Comparison of ENCODE assay signal across 9 mouse cellular contexts in the genomic region with DNA sequence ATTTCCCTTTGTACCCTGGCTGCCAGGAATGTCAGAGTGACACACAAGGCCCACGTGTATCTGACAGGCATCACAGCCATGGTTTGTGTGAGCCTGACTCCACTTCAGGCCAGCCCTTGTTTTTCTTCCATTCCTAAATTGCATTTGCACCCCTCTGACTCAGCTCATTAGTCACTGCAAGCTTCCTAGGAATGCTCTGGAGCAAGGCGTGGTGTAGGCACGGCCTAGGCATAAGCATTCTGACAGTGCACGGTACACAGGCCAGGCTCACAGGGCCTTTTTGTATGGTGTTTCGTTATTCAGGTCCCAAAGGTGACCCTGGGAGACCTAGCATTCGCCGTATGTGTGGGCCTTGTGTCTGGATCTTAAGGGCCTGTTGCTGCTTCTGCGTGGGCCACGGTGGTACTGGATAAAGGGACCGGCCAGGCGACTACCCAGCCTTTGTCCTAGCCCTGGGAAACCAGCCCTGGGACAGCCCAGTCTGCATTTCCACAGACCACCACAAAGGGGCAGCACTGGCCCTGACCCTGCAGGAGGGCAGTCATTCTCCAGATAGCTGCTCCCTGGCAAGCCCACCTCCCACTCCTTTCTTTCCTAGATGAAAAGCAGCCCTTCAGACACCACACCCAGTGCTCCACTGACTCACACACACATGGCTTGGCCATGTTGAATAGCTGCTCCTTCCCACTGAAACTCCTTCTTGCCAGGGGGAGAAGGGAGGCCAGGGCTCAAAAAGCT. TPM values are rescaled to one million over a fixed set of nuclear protein-coding genes. Genes with fewer than 3 reads are reported as not detected.
DNase-seq lines count a peak whose midpoint lies in the region; ATAC-seq and TF ChIP-seq lines count a peak whose summit lies in the region.
"Had no signal": no experiment of that assay in that cellular context is flagged by ENCODE, and none has a peak within 500 bp of the region (broad histone marks: within the 10 kb centered on the region; RNA-seq: fewer than 3 reads in every experiment).

No protein-coding gene starts in this region.

- DNase-seq in layer of hippocampus, postnatal 10 days (ENCODE audit: low spot score in 2 of 2), result peak; percentile 64 to 68
- no peak for DNase-seq in layer of hippocampus, adult 11-12 months (ENCODE audit: low spot score)
- peak; percentile 64 for DNase-seq in G1E (ENCODE audit: low spot score)
- DNase-seq in heart, adult 2 months, result peak; percentile 67 to 82
- DNase-seq in limb, embryonic 11.5 days (ENCODE audit: low spot score), result peak; percentile 79
- DNase-seq in retina, postnatal 1 day, result peak; percentile 50
- DNase-seq in frontal cortex, postnatal 36 days (ENCODE audit: low spot score in 2 of 2), result no peak

- no peak; the same call in 1 of the 2 replicates for ATAC-seq in G1E (ENCODE audit: extremely low read depth, insufficient number of reproducible peaks, low FRiP score, poor library complexity, severe bottlenecking)
- ATAC-seq in limb, embryonic 11.5 days (ENCODE audit: insufficient number of reproducible peaks, low FRiP score, low TSS enrichment, low read depth), result no peak

- 0 out of 2 replicates have a peak overlapping the region, but pooled peaks have one; percentile 7 for H3K27ac ChIP-seq in brown adipose tissue, adult 24 weeks (replicated peaks; ENCODE audit: low read depth, low read length)
- no peak overlapping the region; the same call in 1 of the 2 replicates for H3K27ac ChIP-seq in heart, adult 2 months
- no peak overlapping the region for H3K27ac ChIP-seq in limb, embryonic 11.5 days (replicated peaks; ENCODE audit: low read depth, low read length)
- H3K27ac ChIP-seq: hindbrain, embryonic 15.5 days had no signal

- peaks cover 93% of the 10 kb centered on the region for H3K36me3 ChIP-seq in G1E (replicated peaks)
- H3K36me3 ChIP-seq in heart, adult 2 months (ENCODE audit: control insufficient read depth, insufficient read depth, low read length), result no peaks in the 10 kb centered on the region
- H3K36me3 ChIP-seq in limb, embryonic 11.5 days (ENCODE audit: control insufficient read depth, insufficient read depth, low read length), result peaks cover 17% of the 10 kb centered on the region; the same call in 1 of the 2 replicates

- intact Hi-C loops in heart, adult 2 months (cut with DNase I), result loop anchor here (1.0 to 10.0 kb wide), 2 partner anchors 50 to 358 kb away; a partner anchor contains a TSS

- no peak overlapping the region for H3K9ac ChIP-seq in heart, adult 2 months (ENCODE audit: low read depth, low read length)
- no peak overlapping the region for H3K9ac ChIP-seq in limb, embryonic 11.5 days (ENCODE audit: low read length)
- H3K9ac ChIP-seq: hindbrain, embryonic 15.5 days had no signal

- whole genome bisulfite sequencing in heart, adult 2 months, result 72% methylated on average over 11 of the region's 11 CpGs
- WGBS in limb, embryonic 11.5 days, result 78% methylated on average over 11 of the region's 11 CpGs

- TF ChIP-seq CTCF in G1E (IDR thresholded peaks at IDR 0.05; ENCODE audit: low read depth, low read length), result peak; percentile 86
- TF ChIP-seq CTCF in heart, adult 2 months (IDR thresholded peaks at IDR 0.05), result peak; percentile 97

- TF ChIP-seq EP300 in heart, adult 2 months (IDR thresholded peaks at IDR 0.05; ENCODE audit: insufficient read depth, low read depth, low read length), result 0 out of 2 replicates have a peak, but pooled peaks have one; percentile 39

- H3K79me2 ChIP-seq in heart, adult 2 months (replicated peaks; ENCODE audit: control insufficient read depth, insufficient read depth, low read length), result no peaks in the 10 kb centered on the region

- TF ChIP-seq POLR2A in heart, adult 2 months (IDR thresholded peaks at IDR 0.05; ENCODE audit: insufficient read depth, low read depth, low read length), result no peak

- no peaks in the 10 kb centered on the region for H3K27me3 ChIP-seq in G1E (ENCODE audit: insufficient read depth, low read length)
- no peaks in the 10 kb centered on the region for H3K27me3 ChIP-seq in heart, adult 2 months (ENCODE audit: control insufficient read depth, insufficient read depth, low read length)
- no peaks in the 10 kb centered on the region for H3K27me3 ChIP-seq in limb, embryonic 11.5 days (ENCODE audit: control insufficient read depth, insufficient read depth, low read length)
- H3K27me3 ChIP-seq: hindbrain, embryonic 15.5 days had no signal

- peaks cover 56% of the 10 kb centered on the region for H3K4me1 ChIP-seq in G1E (ENCODE audit: insufficient read depth, low read depth, low read length)
- H3K4me1 ChIP-seq in brown adipose tissue, adult 24 weeks (ENCODE audit: control insufficient read depth, insufficient read depth, insufficient read length, low read length), result no peaks in the 10 kb centered on the region
- no peaks in the 10 kb centered on the region; the same call in 1 of the 2 replicates for H3K4me1 ChIP-seq in heart, adult 2 months (ENCODE audit: control insufficient read depth, insufficient read depth, low read length)
- no peaks in the 10 kb centered on the region for H3K4me1 ChIP-seq in limb, embryonic 11.5 days (ENCODE audit: control insufficient read depth, insufficient read depth, low read length)
- H3K4me1 ChIP-seq: hindbrain, embryonic 15.5 days had no signal

- H3K9me3 ChIP-seq in G1E (replicated peaks), result no peaks in the 10 kb centered on the region
- H3K9me3 ChIP-seq in limb, embryonic 11.5 days (ENCODE audit: control insufficient read depth, low read length), result no peaks in the 10 kb centered on the region
- H3K9me3 ChIP-seq: hindbrain, embryonic 15.5 days had no signal

- H3K4me3 ChIP-seq in G1E (ENCODE audit: low read depth, low read length), result no peak overlapping the region
- H3K4me3 ChIP-seq in brown adipose tissue, adult 24 weeks (ENCODE audit: insufficient read depth, low read depth, low read length), result no peak overlapping the region
- no peak overlapping the region for H3K4me3 ChIP-seq in heart, adult 2 months
- no peak overlapping the region for H3K4me3 ChIP-seq in limb, embryonic 11.5 days (ENCODE audit: low read depth, low read length)
- H3K4me3 ChIP-seq: hindbrain, embryonic 15.5 days had no signal

- no peak overlapping the region for H3K4me2 ChIP-seq in limb, embryonic 11.5 days (ENCODE audit: low read depth, severe bottlenecking)
- H3K4me2 ChIP-seq: hindbrain, embryonic 15.5 days had no signal

RNA-seq across cellular contexts. Expression of a gene that starts 7.9 kb away (rescaled TPM):
- 10 to 100 TPM; 82.6 to 83.2 TPM for total RNA-seq in layer of hippocampus, postnatal 10 days (2021)
- total RNA-seq in G1E (2014; fragmentation: Nextera tagmentation) (99.3 and 108 TPM in 2 replicates), G1E (2017) (109 and 120 TPM in 2 replicates)
- 237 and 272 TPM in 2 replicates for polyA plus RNA-seq in G1E (2012)
- polyA plus RNA-seq in brown adipose tissue, adult 24 weeks (2012; ENCODE audit: insufficient read depth, insufficient read length, missing spikeins), result 14.0 and 18.5 TPM in 2 replicates
- total RNA-seq in heart, adult 2 months (2021), result 10 to 100 TPM; 23.6 to 24.7 TPM
- polyA plus RNA-seq in heart, adult 2 months (2012; rRNA removed), result 20.0 and 27.0 TPM in 2 replicates
- polyA plus RNA-seq in limb, embryonic 11.5 days (2014; fragmentation: Nextera tagmentation; extraction: Ambion mirVana), result 176 and 182 TPM in 2 replicates

RNA-seq across cellular contexts. Expression of a gene that starts 15.3 kb away (rescaled TPM):
- 100 to 1,000 TPM; 106 to 114 TPM for total RNA-seq in layer of hippocampus, postnatal 10 days (2021)
- total RNA-seq in G1E (2014; fragmentation: Nextera tagmentation), result 98.1 and 132 TPM in 2 replicates
- total RNA-seq in G1E (2017), result 46.5 and 58.5 TPM in 2 replicates
- polyA plus RNA-seq in G1E (2012), result 109 and 167 TPM in 2 replicates
- polyA plus RNA-seq in brown adipose tissue, adult 24 weeks (2012; ENCODE audit: insufficient read depth, insufficient read length, missing spikeins), result 84.4 and 166 TPM in 2 replicates
- 10 to 100 TPM; 75.6 to 87.2 TPM for total RNA-seq in heart, adult 2 months (2021)
- polyA plus RNA-seq in heart, adult 2 months (2012; rRNA removed), result 97.7 and 103 TPM in 2 replicates
- 136 and 149 TPM in 2 replicates for polyA plus RNA-seq in limb, embryonic 11.5 days (2014; fragmentation: Nextera tagmentation; extraction: Ambion mirVana)

RNA-seq across cellular contexts. Expression of a gene that starts 34.5 kb away (rescaled TPM):
- 100 to 1,000 TPM; 123 to 128 TPM for total RNA-seq in layer of hippocampus, postnatal 10 days (2021)
- total RNA-seq in G1E (2014; fragmentation: Nextera tagmentation) (34.0 and 53.7 TPM in 2 replicates), G1E (2017) (73.2 and 89.2 TPM in 2 replicates)
- polyA plus RNA-seq in G1E (2012), result 56.2 and 126 TPM in 2 replicates
- polyA plus RNA-seq in brown adipose tissue, adult 24 weeks (2012; ENCODE audit: insufficient read depth, insufficient read length, missing spikeins), result 14.4 and 18.3 TPM in 2 replicates
- 10 to 100 TPM; 39.9 to 40.9 TPM for total RNA-seq in heart, adult 2 months (2021)
- polyA plus RNA-seq in heart, adult 2 months (2012; rRNA removed), result 60.0 and 62.0 TPM in 2 replicates
- 53.5 and 57.3 TPM in 2 replicates for polyA plus RNA-seq in limb, embryonic 11.5 days (2014; fragmentation: Nextera tagmentation; extraction: Ambion mirVana)

Comparison
In these comparisons a context has a peak if more than half of its experiments do, and no peak if none do; other contexts are left out.
1. DNase-seq: peak in layer of hippocampus, postnatal 10 days (2 of 2), G1E (single experiment), heart, adult 2 months (2 of 2), limb, embryonic 11.5 days (single experiment) and retina, postnatal 1 day (single experiment); none in layer of hippocampus, adult 11-12 months (single experiment) and frontal cortex, postnatal 36 days (0 of 2).